Mouse (Mus musculus): Measurements from ENCODE around the gene Kat7. TPM values are rescaled to one million over a fixed set of nuclear protein-coding genes. Genes with fewer than 3 reads are reported as not detected.

The Kat7 gene
- total and polyA plus RNA-seq, 2 experiments from 2014 or later, result 29.9 to 54.7 TPM

GRCm38 (mm10) chr11:95299886-95300285 is 10.2 kb downstream of the Kat7 start:
- Histone ChIP-seq H3K9me3 (replicated peaks; ENCODE audit: control insufficient read depth, low read length) (no peaks in the 10 kb centered on the region), H3K9ac (replicated peaks; ENCODE audit: low read depth, low read length) (no peak overlapping the region), H3K4me1 (ENCODE audit: control insufficient read depth, insufficient read depth) (no peaks in the 10 kb centered on the region), H3K27ac (ENCODE audit: low read depth) (no peak overlapping the region), H3K36me3 (replicated peaks; ENCODE audit: control insufficient read depth, insufficient read depth, low read length) (peaks cover 76% of the 10 kb centered on the region), H3K27me3 (ENCODE audit: control insufficient read depth, insufficient read depth, low read length) (no peaks in the 10 kb centered on the region), H3K4me3 (ENCODE audit: low read depth, low read length) (no peak overlapping the region), H3K4me2 (ENCODE audit: low read depth, low read length) (no peak overlapping the region)
- DNase-seq (ENCODE audit: low spot score), result no peak
- TF ChIP-seq CTCF (IDR thresholded peaks at IDR 0.05; ENCODE audit: low read depth) (no peak), EP300 (IDR thresholded peaks at IDR 0.05; ENCODE audit: low read depth) (no peak)
- WGBS, result 75% methylated on average over 12 of the region's 12 CpGs
- no peak for ATAC-seq (ENCODE audit: insufficient read depth, low read depth)

DNA sequence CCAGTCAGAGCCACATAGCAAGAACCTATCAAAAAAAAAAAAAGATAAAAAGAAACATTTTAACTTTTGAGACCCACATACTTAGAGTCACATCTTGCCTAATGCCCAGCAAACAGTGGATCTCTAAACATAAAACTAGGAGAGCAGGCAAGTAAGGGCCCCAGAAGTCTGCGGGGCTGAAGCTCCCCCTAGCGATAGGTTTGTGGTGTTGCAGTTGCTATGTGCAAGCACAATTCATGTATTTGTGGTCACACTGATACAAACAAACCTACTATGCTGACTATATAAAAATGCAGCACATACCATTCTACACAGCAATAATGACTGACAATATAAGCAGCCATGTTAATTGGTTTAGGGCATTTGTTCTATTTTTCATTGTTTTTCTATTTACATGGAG is 11.9 kb downstream of the Kat7 start:
- peak; percentile 75 for TF ChIP-seq CTCF (IDR thresholded peaks at IDR 0.05; ENCODE audit: low read depth)
- TF ChIP-seq EP300 (IDR thresholded peaks at IDR 0.05; ENCODE audit: low read depth), result no peak
- H3K4me1 ChIP-seq (ENCODE audit: control insufficient read depth, insufficient read depth), result no peaks in the 10 kb centered on the region
- WGBS, result 21% methylated on average over 2 of the region's 2 CpGs
- ATAC-seq (ENCODE audit: insufficient read depth, low read depth) (0 out of 2 replicates have a peak, but pooled peaks have one; percentile 11), DNase-seq (ENCODE audit: low spot score) (peak; percentile 49)
- no peak overlapping the region for H3K27ac ChIP-seq (ENCODE audit: low read depth)
- no peaks in the 10 kb centered on the region for H3K9me3 ChIP-seq (replicated peaks; ENCODE audit: control insufficient read depth, low read length)
- peaks cover 79% of the 10 kb centered on the region for H3K36me3 ChIP-seq (replicated peaks; ENCODE audit: control insufficient read depth, insufficient read depth, low read length)
- H3K9ac ChIP-seq (replicated peaks; ENCODE audit: low read depth, low read length), result no peak overlapping the region
- no peak overlapping the region for H3K4me2 ChIP-seq (ENCODE audit: low read depth, low read length)
- H3K4me3 ChIP-seq (ENCODE audit: low read depth, low read length), result no peak overlapping the region
- H3K27me3 ChIP-seq (ENCODE audit: control insufficient read depth, insufficient read depth, low read length), result no peaks in the 10 kb centered on the region

DNA sequence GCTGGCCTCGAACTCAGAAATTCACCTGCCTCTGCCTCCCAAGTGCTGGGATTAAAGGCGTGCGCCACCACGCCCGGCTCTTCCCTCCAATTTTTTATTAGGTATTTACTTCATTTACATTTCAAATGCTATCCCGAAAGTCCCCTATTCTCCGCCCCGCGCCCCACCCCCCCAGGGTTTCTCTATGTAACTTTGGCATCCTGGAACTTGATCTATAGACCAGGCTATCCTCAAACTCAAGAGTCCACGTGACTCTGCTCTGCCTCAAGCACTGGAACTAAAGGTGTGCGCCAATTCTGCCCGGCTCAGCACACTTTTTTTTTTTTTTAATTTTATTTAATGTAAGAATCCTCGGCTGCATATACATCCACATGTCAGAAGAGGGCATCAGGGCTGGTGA is 14.3 kb downstream of the Kat7 start:
- no peak for DNase-seq (ENCODE audit: low spot score)
- Histone ChIP-seq H3K4me1 (ENCODE audit: control insufficient read depth, insufficient read depth) (no peaks in the 10 kb centered on the region), H3K9me3 (replicated peaks; ENCODE audit: control insufficient read depth, low read length) (no peaks in the 10 kb centered on the region), H3K27me3 (ENCODE audit: control insufficient read depth, insufficient read depth, low read length) (no peaks in the 10 kb centered on the region), H3K4me2 (ENCODE audit: low read depth, low read length) (no peak overlapping the region), H3K36me3 (replicated peaks; ENCODE audit: control insufficient read depth, insufficient read depth, low read length) (peaks cover 80% of the 10 kb centered on the region), H3K27ac (ENCODE audit: low read depth) (no peak overlapping the region), H3K4me3 (ENCODE audit: low read depth, low read length) (no peak overlapping the region), H3K9ac (replicated peaks; ENCODE audit: low read depth, low read length) (no peak overlapping the region)
- TF ChIP-seq CTCF (IDR thresholded peaks at IDR 0.05; ENCODE audit: low read depth) (no peak), EP300 (IDR thresholded peaks at IDR 0.05; ENCODE audit: low read depth) (no peak)
- no peak for ATAC-seq (ENCODE audit: insufficient read depth, low read depth)
- 93% methylated on average over 12 of the region's 13 CpGs for WGBS

DNA sequence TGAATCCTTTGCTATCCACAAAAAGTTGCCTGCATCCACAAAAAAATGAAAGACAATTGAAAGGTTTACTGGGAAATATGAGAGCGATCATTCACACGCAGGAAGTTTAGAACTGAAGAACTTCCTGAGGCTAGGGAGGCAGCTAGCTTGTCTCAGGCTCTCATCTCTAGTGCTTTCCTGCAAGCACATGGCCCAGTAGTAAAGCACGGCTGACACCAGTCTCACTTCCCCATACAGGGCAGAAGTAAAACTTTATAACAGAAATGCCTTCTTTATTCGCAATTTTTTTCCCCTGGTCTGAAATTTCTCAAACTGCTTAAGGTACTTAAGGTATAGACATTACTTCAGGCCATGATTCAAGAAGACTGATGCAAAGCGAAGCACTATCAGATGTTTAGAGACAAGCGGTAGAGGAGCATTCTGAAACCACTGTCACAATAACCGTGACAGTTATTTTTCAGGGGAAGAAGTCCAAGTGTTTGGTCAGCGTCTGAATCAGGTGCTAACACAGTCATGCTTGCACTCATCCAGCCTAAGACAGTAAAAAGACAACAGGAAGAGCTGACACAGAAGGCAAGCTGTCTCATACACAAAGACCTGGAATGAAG is 16.9 kb downstream of the Kat7 start:
- WGBS, result 71% methylated on average over 8 of the region's 8 CpGs
- Histone ChIP-seq H3K9ac (replicated peaks; ENCODE audit: low read depth, low read length) (no peak overlapping the region), H3K9me3 (replicated peaks; ENCODE audit: control insufficient read depth, low read length) (no peaks in the 10 kb centered on the region), H3K4me1 (ENCODE audit: control insufficient read depth, insufficient read depth) (no peaks in the 10 kb centered on the region), H3K4me2 (ENCODE audit: low read depth, low read length) (no peak overlapping the region), H3K27me3 (ENCODE audit: control insufficient read depth, insufficient read depth, low read length) (no peaks in the 10 kb centered on the region), H3K4me3 (ENCODE audit: low read depth, low read length) (no peak overlapping the region), H3K27ac (ENCODE audit: low read depth) (no peak overlapping the region), H3K36me3 (replicated peaks; ENCODE audit: control insufficient read depth, insufficient read depth, low read length) (peaks cover 81% of the 10 kb centered on the region)
- DNase-seq (ENCODE audit: low spot score) (no peak), ATAC-seq (ENCODE audit: insufficient read depth, low read depth) (no peak)
- no peak for TF ChIP-seq CTCF (IDR thresholded peaks at IDR 0.05; ENCODE audit: low read depth)
- no peak for TF ChIP-seq EP300 (IDR thresholded peaks at IDR 0.05; ENCODE audit: low read depth)

- no peak overlapping the region for H3K27ac ChIP-seq (ENCODE audit: low read depth)
- no peaks in the 10 kb centered on the region for H3K27me3 ChIP-seq (ENCODE audit: control insufficient read depth, insufficient read depth, low read length)
- H3K4me1 ChIP-seq (ENCODE audit: control insufficient read depth, insufficient read depth), result no peaks in the 10 kb centered on the region
- no peaks in the 10 kb centered on the region for H3K9me3 ChIP-seq (replicated peaks; ENCODE audit: control insufficient read depth, low read length)
- no peak overlapping the region for H3K9ac ChIP-seq (replicated peaks; ENCODE audit: low read depth, low read length)
- ATAC-seq (ENCODE audit: insufficient read depth, low read depth) (no peak), DNase-seq (ENCODE audit: low spot score) (no peak)
- H3K4me2 ChIP-seq (ENCODE audit: low read depth, low read length), result no peak overlapping the region
- no peak overlapping the region for H3K4me3 ChIP-seq (ENCODE audit: low read depth, low read length)
- 68% methylated on average over 4 of the region's 4 CpGs for WGBS
- no peak for TF ChIP-seq EP300 (IDR thresholded peaks at IDR 0.05; ENCODE audit: low read depth)
- TF ChIP-seq CTCF (IDR thresholded peaks at IDR 0.05; ENCODE audit: low read depth), result no peak
- H3K36me3 ChIP-seq (replicated peaks; ENCODE audit: control insufficient read depth, insufficient read depth, low read length), result peaks cover 83% of the 10 kb centered on the region
Observed at GRCm38 (mm10) chr11:95291998-95292397, 18.0 kb downstream of the Kat7 start.

- no peak overlapping the region for H3K9ac ChIP-seq (replicated peaks; ENCODE audit: low read depth, low read length)
- no peaks in the 10 kb centered on the region for H3K4me1 ChIP-seq (ENCODE audit: control insufficient read depth, insufficient read depth)
- no peak overlapping the region for H3K27ac ChIP-seq (ENCODE audit: low read depth)
- DNase-seq (ENCODE audit: low spot score) (no peak), ATAC-seq (ENCODE audit: insufficient read depth, low read depth) (no peak)
- H3K9me3 ChIP-seq (replicated peaks; ENCODE audit: control insufficient read depth, low read length), result no peaks in the 10 kb centered on the region
- WGBS, result 98% methylated on average over 5 of the region's 5 CpGs
- no peak overlapping the region for H3K4me2 ChIP-seq (ENCODE audit: low read depth, low read length)
- no peak for TF ChIP-seq CTCF (IDR thresholded peaks at IDR 0.05; ENCODE audit: low read depth)
- no peak for TF ChIP-seq EP300 (IDR thresholded peaks at IDR 0.05; ENCODE audit: low read depth)
- H3K27me3 ChIP-seq (ENCODE audit: control insufficient read depth, insufficient read depth, low read length), result no peaks in the 10 kb centered on the region
- H3K4me3 ChIP-seq (ENCODE audit: low read depth, low read length), result no peak overlapping the region
- peaks cover 96% of the 10 kb centered on the region for H3K36me3 ChIP-seq (replicated peaks; ENCODE audit: control insufficient read depth, insufficient read depth, low read length)
Observed at GRCm38 (mm10) chr11:95282331-95282730, 27.7 kb downstream of the Kat7 start.
